Mouse (Mus musculus) cerebellum, adult 11 months (tissue): ENCODE results near the gene Akt2.

Source experiments
- DNase-seq: peaks from one replicate; pipeline ENCODE4 v3.0.0; 2022

Akt2 gene

GRCm38 (mm10) chr7:27673575-27674131 lies 82.3 kb downstream of the Akt2 start:
- DNase-seq = peak; percentile 60

- DNase-seq = no peak
Measured at GRCm38 (mm10) chr7:27674195-27674521, 82.8 kb downstream of the Akt2 start.

- DNase-seq = peak; percentile 92
Measured at GRCm38 (mm10) chr7:27674522-27675221, 83.3 kb downstream of the Akt2 start, which contains the start of gene Map3k10. Map3k10 (minus strand) TSS chr7:27674598.

GRCm38 (mm10) chr7:27675222-27675612 lies 83.9 kb downstream of the Akt2 start:
- DNase-seq = no peak

GRCm38 (mm10) chr7:27683218-27683617 lies 91.9 kb downstream of the Akt2 start:
- no peak for DNase-seq

- no peak for DNase-seq
Measured at GRCm38 (mm10) chr7:27685220-27685619, 93.9 kb downstream of the Akt2 start.

GRCm38 (mm10) chr7:27685681-27686080 lies 94.3 kb downstream of the Akt2 start:
- no peak for DNase-seq

- no peak for DNase-seq
Measured at GRCm38 (mm10) chr7:27687043-27687442, 95.7 kb downstream of the Akt2 start.

- no peak for DNase-seq
Measured at GRCm38 (mm10) chr7:27687836-27688235, 96.5 kb downstream of the Akt2 start.

- DNase-seq = no peak
Measured at GRCm38 (mm10) chr7:27688246-27688788, 97.0 kb downstream of the Akt2 start.

- DNase-seq = peak; percentile 90
Measured at GRCm38 (mm10) chr7:27688815-27689612, 97.7 kb downstream of the Akt2 start, which contains the start of gene Zfp607b. Zfp607b (plus strand) TSS chr7:27689340.
